Mouse (Mus musculus): Measurements from ENCODE around the gene Smox. TPM values are rescaled to one million over a fixed set of nuclear protein-coding genes. Genes with fewer than 3 reads are reported as not detected.

Gene Smox
- total RNA-seq, 2 experiments from 2014 or later = 20.1 to 21.0 TPM

- DNase-seq = peak; percentile 58
These were observed 61.6 kb downstream of the Smox start for GRCm38 (mm10) chr2:131552736-131553400.

DNA sequence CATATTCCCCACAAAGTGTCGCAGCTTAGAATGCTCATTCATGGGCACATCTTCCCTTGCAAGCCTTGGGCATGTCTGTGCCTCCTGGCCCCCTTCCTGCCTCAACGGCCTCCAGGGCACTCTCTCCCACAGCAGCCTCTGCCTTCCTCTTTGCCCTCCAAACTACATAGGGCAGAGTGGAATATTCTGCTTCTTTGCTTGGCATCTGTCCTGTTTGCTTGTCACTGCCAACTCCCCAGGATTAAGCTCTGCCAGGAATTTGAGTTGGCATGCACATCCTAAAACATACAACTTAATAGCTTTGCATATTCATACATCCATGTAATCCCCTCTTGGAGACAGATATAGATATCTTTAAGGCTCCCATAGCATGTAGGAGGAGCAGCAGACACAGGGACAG is 66.6 kb downstream of the Smox start:
- no peak for DNase-seq

- DNase-seq = peak; percentile 54
These were observed 69.1 kb downstream of the Smox start for GRCm38 (mm10) chr2:131560205-131560919.

GRCm38 (mm10) chr2:131561344-131561870 is 70.1 kb downstream of the Smox start:
- peak; percentile 34 for DNase-seq

DNA sequence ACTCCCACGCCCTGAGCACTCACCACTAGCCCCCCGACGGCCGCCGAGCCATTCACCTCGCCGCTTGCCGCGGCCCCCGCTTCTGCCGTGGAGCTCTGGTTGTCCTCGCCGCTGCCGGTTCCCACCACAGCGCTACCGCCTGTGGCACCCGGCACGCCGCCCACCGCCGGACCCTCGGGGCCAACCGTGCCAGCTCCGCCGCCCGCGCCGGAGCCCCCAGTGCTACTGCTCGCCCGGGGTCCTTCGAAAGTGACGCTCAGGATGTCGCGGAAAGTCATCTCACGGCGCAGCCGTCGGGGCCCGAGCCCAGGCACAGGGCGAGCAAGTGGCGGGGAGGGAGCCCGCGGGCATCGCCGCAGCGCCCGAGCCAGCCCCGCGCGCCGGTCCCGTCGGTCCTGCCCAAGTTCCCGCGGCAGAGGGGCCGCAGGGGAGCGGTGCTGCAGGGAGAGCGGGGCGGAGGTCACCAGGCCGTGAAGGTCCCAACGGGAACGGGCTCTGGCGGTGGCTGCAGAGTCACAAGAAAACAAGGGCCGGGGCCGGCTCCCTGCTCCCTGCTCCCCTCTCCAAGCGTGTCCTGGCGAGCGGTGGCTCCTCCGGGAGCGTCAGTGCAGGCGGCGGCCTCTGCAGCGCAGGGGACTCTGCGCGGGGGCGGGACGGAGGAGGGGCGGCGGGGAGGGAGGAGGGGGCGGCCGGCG is 70.7 kb downstream of the Smox start, which contains the start of gene Adra1d:
Gene Adra1d, minus strand, starts transcription at position 393 of the 695 bp plus-strand sequence.
- DNase-seq = peak; percentile 82

DNA sequence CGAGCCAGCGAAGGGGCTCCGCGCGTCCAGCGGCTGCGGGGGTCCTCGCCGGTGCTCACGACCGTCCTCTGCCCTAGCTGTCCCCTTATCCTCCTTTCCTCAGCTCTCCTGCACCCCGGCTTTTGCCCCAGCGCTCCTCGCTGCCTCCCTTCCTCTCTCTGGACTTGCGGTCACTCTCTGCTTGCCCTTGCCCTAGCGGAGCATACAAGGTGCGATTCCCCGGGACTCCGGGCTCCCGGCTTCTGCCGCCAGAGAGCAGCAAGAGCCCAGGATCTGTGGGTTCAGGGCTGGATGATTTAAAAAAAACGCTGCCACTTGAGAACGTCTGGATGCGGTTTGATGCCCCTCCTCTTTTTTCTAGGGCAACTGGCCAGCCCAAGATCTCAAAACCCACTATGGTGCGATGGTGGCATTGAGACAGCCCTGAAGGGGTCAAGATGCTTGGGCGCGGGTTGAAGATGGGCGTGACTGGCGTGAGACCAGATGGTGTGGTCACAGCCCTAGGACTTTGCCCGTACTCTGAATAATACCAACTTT is 71.4 kb downstream of the Smox start:
- peak; percentile 89 for DNase-seq

Other genes with a start within 250 kb of the Smox start
- gene Pank2, start 229.0 kb upstream of the Smox start, total RNA-seq (2021) = 10 to 100 TPM; 52.7 to 57.7 TPM
- gene Rnf24, start 138.6 kb upstream of the Smox start, total RNA-seq (2021) = 1 to 10 TPM; 9.3 to 10.0 TPM
- gene Adra1d, start 70.8 kb downstream of the Smox start, total RNA-seq (2021) = 10 to 100 TPM; 12.0 to 17.7 TPM

All from adrenal gland, postnatal 10 days (tissue).